Mouse (Mus musculus) heart, postnatal 0 days (tissue): ENCODE measurements at regions not wholly inside any gene's neighbourhood (a gene's known extent, or its start where the extent isn't known, plus 50 kb on each side); places are given as distances from the start of the nearest gene placed in this dataset.

ENCODE experiments used
- CTCF ChIP-seq: IDR thresholded peaks from 2 replicates; pipeline ENCODE4 v1.5.1; 2016; ENCODE audit warnings: antibody characterized with exemption, control low read depth, low read depth
- EP300 ChIP-seq: IDR thresholded peaks from 2 replicates; pipeline ENCODE4 v1.6.1; 2016; ENCODE audit warnings: antibody characterized with exemption, low read depth

- no peak for TF ChIP-seq CTCF
- no peak for TF ChIP-seq EP300
These were observed 87.1 kb upstream of the Tmem150c start for GRCm38 (mm10) chr5:100246709-100247108.
